In the genomic region with DNA sequence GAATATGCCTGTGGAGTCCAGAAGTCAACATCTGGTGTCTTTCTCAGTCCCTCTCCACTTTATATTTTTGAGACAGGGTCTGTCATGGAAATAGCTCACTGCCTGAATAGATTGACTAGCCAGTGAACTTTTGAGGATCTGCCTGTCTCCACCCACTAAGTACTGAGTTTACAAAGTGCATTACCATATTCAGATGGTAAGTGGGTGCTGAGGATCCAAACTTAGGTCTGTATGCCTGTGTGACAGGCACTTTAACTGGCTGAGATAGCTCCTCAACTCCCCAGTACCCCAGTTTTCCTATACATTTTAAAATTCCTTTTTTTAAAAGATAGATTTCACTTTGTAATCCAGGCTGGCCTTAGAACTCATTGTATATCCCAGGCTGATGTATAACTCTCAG, we compare ENCODE assay signal across 23 mouse cellular contexts. TPM values are rescaled to one million over a fixed set of nuclear protein-coding genes. Genes with fewer than 3 reads are reported as not detected.
"Had no signal": no experiment of that assay in that cellular context is flagged by ENCODE, and none has a peak within 500 bp of the region (broad histone marks: within the 10 kb centered on the region; RNA-seq: fewer than 3 reads in every experiment).

No protein-coding gene starts in this region.

- H3K27ac ChIP-seq: gastrocnemius, adult 2 months; heart, embryonic 10.5 days; hindbrain, embryonic 10.5 days; hindbrain, embryonic 12.5 days; hindbrain, embryonic 14.5 days; intestine, embryonic 15.5 days; limb, embryonic 10.5 days; limb, embryonic 12.5 days; liver, embryonic 13.5 days; liver, embryonic 15.5 days had no signal

- DNase-seq: gastrocnemius, adult 2 months; gastrocnemius, postnatal 10 days; gastrocnemius, postnatal 25 days; heart, adult 18-20 months; heart, postnatal 10 days; heart, postnatal 4 days; kidney, adult 18-20 months; kidney, adult 8-10 months; kidney, postnatal 10 days; kidney, postnatal 25 days; kidney, postnatal 4 days; liver; liver, embryonic 13.5 days had no signal

- H3K4me1 ChIP-seq: heart, embryonic 10.5 days; heart, embryonic 12.5 days; hindbrain, embryonic 12.5 days; intestine, embryonic 15.5 days; limb, embryonic 10.5 days; limb, embryonic 12.5 days; liver, embryonic 13.5 days; liver, embryonic 15.5 days had no signal

- H3K4me3 ChIP-seq: gastrocnemius, adult 2 months; heart, embryonic 10.5 days; heart, embryonic 12.5 days; hindbrain, embryonic 10.5 days; hindbrain, embryonic 12.5 days; intestine, embryonic 15.5 days; limb, embryonic 10.5 days; limb, embryonic 12.5 days; liver, embryonic 13.5 days; liver, embryonic 15.5 days had no signal

RNA-seq across cellular contexts. Expression of a gene that starts 35.5 kb away (rescaled TPM):
- total RNA-seq: granulocyte monocyte progenitor cell, adult 5-6 weeks had no signal
